Mouse (Mus musculus) thymus, postnatal 25 days (tissue): ENCODE measurements around the gene Zcchc4.

Experiments used
- DNase-seq: peaks from one replicate; pipeline ENCODE4 v3.0.0; 2022

Gene Zcchc4

GRCm38 (mm10) chr5:52799274-52799985 lies 24.2 kb downstream of the Zcchc4 start:
- DNase-seq: no peak

- no peak for DNase-seq
These were observed 30.6 kb downstream of the Zcchc4 start for GRCm38 (mm10) chr5:52805801-52806200.

GRCm38 (mm10) chr5:52806349-52806748 lies 31.1 kb downstream of the Zcchc4 start:
- no peak for DNase-seq

- DNase-seq: no peak
These were observed 31.8 kb downstream of the Zcchc4 start for GRCm38 (mm10) chr5:52807030-52807429.

GRCm38 (mm10) chr5:52810446-52810845 lies 35.2 kb downstream of the Zcchc4 start:
- DNase-seq: no peak

- DNase-seq: no peak
These were observed 35.8 kb downstream of the Zcchc4 start for GRCm38 (mm10) chr5:52811056-52811455.

- no peak for DNase-seq
These were observed 37.2 kb downstream of the Zcchc4 start for GRCm38 (mm10) chr5:52812456-52812855.

- DNase-seq: no peak
These were observed 38.1 kb downstream of the Zcchc4 start for GRCm38 (mm10) chr5:52813312-52813711.

- DNase-seq: no peak
These were observed 43.5 kb downstream of the Zcchc4 start for GRCm38 (mm10) chr5:52818676-52819075.

- DNase-seq: no peak
These were observed 46.5 kb downstream of the Zcchc4 start for GRCm38 (mm10) chr5:52821691-52822090.

- DNase-seq: no peak
These were observed 52.7 kb downstream of the Zcchc4 start for GRCm38 (mm10) chr5:52827923-52828322.

- peak; percentile 15 for DNase-seq
These were observed 57.8 kb downstream of the Zcchc4 start for GRCm38 (mm10) chr5:52833005-52833404.

- DNase-seq: peak; percentile 100
These were observed 58.6 kb downstream of the Zcchc4 start, which contains the start of gene Anapc4 for GRCm38 (mm10) chr5:52833761-52834274. TSS of gene Anapc4 (plus strand) at chr5:52834012.

GRCm38 (mm10) chr5:52834386-52834785 lies 59.2 kb downstream of the Zcchc4 start:
- DNase-seq: no peak

- DNase-seq: no peak
These were observed 69.1 kb downstream of the Zcchc4 start for GRCm38 (mm10) chr5:52844319-52844718.

- no peak for DNase-seq
These were observed 80.5 kb downstream of the Zcchc4 start for GRCm38 (mm10) chr5:52855727-52856126.

- no peak for DNase-seq
These were observed 89.2 kb downstream of the Zcchc4 start for GRCm38 (mm10) chr5:52864446-52864845.

- no peak for DNase-seq
These were observed 90.6 kb downstream of the Zcchc4 start for GRCm38 (mm10) chr5:52865825-52866224.

GRCm38 (mm10) chr5:52866361-52867155 lies 91.3 kb downstream of the Zcchc4 start:
- no peak for DNase-seq

- no peak for DNase-seq
These were observed 93.9 kb downstream of the Zcchc4 start for GRCm38 (mm10) chr5:52868918-52869703.

- DNase-seq: no peak
These were observed 96.3 kb downstream of the Zcchc4 start for GRCm38 (mm10) chr5:52871461-52871860.

GRCm38 (mm10) chr5:52871986-52872385 lies 96.8 kb downstream of the Zcchc4 start:
- peak; percentile 39 for DNase-seq
